Mouse (Mus musculus): ENCODE measurements around the gene Mlec.

Gene Mlec

DNA sequence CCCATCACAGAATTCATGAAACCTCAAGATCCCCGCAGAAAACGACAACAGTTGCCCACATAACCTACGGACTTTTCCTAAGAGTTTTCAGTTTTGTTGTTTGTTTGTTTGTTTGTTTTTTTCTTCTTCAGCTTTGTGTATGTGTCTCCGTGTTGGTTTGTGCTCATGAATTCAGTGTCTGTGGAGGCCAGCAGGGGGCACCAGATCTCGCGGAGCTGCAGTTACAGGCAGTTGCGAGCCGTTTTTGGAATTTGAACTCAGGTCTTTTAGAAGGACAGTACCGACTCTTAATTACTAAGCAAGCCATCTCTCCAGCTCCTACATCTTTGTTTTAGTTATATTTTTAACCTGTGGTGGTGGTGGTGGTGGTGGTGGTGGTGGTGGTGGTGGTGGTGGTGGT is 7.4 kb upstream of the Mlec start:
- TF ChIP-seq GATA4 (IDR thresholded peaks at IDR 0.05; ENCODE audit: insufficient replicate concordance, low read length): no peak

GRCm38 (mm10) chr5:115163563-115163962 is 5.6 kb upstream of the Mlec start:
- no peak for TF ChIP-seq GATA4 (IDR thresholded peaks at IDR 0.05; ENCODE audit: insufficient replicate concordance, low read length)

DNA sequence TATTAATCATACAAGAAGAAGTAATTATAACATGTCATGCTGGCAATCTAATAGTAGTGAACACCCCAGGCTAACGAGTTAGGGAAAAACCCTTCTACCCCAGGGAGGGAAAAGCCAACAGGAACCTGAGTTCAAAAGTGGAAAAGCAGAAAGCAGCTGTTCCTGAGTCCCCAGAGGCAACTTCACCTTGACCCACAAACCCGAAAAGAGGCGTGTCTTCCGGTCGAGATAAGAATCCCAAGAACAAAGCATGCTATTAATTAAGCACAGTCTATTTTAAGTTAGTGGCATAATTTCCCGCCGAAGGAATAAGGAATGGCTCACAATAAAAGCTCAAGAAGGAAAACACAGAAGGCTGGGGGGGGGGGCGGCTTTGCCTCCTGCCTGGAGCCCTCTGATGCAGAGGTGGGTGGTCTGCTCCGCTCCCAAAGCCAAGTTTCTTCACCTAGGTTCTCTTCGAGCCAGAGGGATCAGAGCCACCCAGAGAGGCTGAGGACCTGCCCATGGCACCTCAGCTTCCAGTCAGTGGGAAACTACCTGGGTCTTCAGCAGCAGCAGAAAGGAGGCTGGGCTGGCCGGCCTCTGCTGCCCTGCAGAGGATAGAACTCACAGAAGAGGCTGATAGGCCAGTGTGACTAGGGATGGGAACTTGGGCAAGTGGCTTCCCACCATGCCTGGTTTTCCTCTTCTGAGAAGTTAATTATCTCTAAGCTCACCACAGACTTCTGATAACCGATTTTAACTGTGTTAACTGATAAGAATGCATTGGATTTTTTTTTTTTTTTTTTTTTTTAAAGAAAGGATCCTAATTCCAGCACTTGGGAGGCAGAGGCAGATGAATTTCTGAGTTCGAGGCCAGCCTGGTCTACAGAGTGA is 3.3 kb upstream of the Mlec start:
- no peak for TF ChIP-seq GATA4 (IDR thresholded peaks at IDR 0.05; ENCODE audit: insufficient replicate concordance, low read length)

GRCm38 (mm10) chr5:115160655-115161054 is 2.7 kb upstream of the Mlec start:
- TF ChIP-seq GATA4 (IDR thresholded peaks at IDR 0.05; ENCODE audit: insufficient replicate concordance, low read length): no peak

- TF ChIP-seq GATA4 (IDR thresholded peaks at IDR 0.05; ENCODE audit: insufficient replicate concordance, low read length): no peak
Measured at GRCm38 (mm10) chr5:115159165-115159564, 1.2 kb upstream of the Mlec start.

DNA sequence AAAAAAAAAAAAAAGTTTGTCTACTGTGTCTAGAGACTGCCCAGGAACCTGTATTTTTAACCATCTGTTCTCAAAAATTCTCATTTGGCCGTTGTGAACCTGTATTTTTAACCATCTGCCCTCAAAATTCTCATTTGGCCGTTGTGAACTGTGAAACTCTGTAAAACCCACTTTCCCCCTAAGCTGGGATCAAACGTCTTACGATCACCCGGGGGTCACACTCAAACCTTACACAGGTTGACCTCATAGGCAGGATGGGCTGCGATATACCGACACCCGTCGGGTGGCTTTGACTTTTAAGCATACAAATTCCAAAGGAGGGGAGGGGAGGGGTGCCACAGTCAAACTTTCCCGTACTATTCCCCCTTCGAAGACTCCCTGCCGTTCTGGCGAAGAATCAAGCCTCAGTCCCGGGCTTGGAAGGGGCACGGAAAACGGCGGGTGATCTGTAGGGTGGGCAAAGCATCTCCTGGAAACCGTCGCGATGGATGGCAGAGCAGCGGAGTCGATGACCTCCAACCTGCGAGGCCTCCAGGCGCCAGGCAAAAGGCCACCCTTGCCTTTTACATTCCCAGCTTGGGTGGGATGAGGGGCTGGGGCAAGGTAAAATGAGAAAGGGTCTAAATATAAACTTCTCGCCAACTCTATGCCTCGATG is 918 bp downstream of the Mlec start:
- TF ChIP-seq GATA4 (IDR thresholded peaks at IDR 0.05; ENCODE audit: insufficient replicate concordance, low read length): no peak

DNA sequence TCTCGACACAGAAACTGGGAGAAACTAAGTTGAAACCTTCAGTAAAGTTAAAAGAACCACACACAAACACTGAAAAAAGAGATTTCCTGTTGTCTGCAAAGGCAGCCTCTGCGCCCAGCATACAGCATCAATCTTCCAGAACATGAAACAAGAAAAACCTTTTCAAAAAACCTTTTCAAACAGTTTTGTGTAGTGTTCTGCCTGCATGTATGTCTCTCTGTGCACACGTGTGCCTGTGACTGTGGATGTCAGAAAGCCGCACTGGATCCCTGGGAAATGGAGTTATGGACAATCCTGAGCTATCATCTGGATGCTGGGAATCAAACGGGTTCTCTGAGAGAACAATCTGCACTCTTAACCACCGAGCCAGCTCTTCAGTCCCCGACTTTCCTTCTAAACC is 1.6 kb downstream of the Mlec start:
- TF ChIP-seq GATA4 (IDR thresholded peaks at IDR 0.05; ENCODE audit: insufficient replicate concordance, low read length): no peak

- TF ChIP-seq GATA4 (IDR thresholded peaks at IDR 0.05; ENCODE audit: insufficient replicate concordance, low read length): no peak
Measured at GRCm38 (mm10) chr5:115155831-115156230, 2.1 kb downstream of the Mlec start.

DNA sequence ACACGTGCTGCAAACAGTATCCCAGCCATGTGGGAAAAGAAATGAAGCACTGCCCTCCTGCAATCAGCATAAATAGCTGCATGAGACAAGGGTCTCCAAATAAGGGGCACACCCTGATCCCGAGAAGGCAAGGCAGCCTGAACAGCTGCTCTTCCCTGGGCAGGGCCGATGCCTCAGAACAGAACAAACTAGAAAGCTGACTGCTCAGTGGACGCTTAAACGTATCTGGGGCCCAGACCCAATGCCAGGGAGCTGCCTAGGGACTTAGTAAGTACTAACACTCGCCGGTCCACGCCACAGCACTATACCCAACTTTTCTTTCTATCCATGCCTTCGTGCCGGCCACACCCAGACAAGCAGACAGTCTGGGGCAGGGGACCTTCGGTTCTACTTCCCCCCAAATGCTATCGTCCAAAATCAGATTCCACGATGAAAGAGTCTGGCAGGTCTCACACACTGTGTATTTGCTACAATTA is 2.8 kb downstream of the Mlec start:
- TF ChIP-seq GATA4 (IDR thresholded peaks at IDR 0.05; ENCODE audit: insufficient replicate concordance, low read length): no peak

- no peak for TF ChIP-seq GATA4 (IDR thresholded peaks at IDR 0.05; ENCODE audit: insufficient replicate concordance, low read length)
Measured at GRCm38 (mm10) chr5:115152132-115152956, 5.6 kb downstream of the Mlec start.

GRCm38 (mm10) chr5:115151457-115151856 is 6.5 kb downstream of the Mlec start:
- TF ChIP-seq GATA4 (IDR thresholded peaks at IDR 0.05; ENCODE audit: insufficient replicate concordance, low read length): no peak

DNA sequence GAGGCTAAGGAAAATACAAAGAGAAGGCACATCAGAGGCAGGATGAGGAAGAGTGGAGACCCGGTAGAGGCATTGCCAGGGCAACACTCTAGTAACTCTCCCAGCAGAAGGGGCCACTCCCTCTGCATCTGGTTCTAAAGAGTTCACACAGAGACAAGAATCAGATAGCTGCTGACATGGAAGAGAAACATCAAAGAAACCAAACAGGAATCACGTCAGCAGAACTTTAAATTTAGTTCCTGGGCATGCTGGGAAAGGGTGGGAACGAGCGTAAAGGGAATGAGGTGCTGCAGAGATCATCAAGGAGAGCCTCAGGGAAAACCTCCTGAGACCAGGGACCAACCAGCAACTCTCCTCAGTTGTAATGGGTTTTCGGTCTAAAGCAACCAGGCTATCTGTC is 7.0 kb downstream of the Mlec start:
- TF ChIP-seq GATA4 (IDR thresholded peaks at IDR 0.05; ENCODE audit: insufficient replicate concordance, low read length): no peak

DNA sequence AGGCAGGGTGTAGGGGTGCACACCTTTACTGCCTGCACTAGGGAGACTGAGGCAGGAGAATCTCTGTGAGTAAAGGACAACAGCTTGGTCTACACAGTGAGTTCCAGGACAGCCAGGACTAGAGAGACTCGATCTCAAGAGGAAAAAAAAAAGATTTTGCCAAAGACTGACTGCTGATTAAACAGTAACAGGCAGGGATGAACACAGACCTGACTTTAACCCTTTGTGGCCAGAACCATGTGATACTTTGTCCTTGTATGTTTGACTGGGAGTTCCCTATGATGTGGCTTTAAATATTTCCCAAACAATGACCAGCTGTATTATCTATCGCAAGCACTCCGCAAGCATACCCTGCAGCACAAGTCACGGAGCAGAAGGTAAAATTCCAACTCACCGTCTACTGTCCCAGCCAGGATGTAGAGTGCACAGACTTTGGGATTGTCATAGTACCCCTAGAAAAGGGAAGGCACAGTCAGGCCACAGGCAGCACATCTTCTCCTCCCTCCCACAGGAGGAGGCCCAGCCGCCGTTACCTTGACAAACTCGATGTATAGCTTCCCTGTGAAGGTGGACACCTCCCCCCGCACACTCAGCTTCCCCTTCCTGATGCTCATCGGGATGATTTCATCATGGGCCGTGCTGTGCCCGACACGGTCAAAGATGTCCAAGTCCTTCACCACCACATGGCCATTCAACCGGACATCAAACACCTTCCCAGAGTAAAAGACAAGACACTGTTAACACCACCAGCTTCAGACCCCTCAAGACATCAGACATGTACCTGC is 8.1 kb downstream of the Mlec start:
- no peak for TF ChIP-seq GATA4 (IDR thresholded peaks at IDR 0.05; ENCODE audit: insufficient replicate concordance, low read length)

GRCm38 (mm10) chr5:115148378-115148777 is 9.6 kb downstream of the Mlec start:
- no peak for TF ChIP-seq GATA4 (IDR thresholded peaks at IDR 0.05; ENCODE audit: insufficient replicate concordance, low read length)

DNA sequence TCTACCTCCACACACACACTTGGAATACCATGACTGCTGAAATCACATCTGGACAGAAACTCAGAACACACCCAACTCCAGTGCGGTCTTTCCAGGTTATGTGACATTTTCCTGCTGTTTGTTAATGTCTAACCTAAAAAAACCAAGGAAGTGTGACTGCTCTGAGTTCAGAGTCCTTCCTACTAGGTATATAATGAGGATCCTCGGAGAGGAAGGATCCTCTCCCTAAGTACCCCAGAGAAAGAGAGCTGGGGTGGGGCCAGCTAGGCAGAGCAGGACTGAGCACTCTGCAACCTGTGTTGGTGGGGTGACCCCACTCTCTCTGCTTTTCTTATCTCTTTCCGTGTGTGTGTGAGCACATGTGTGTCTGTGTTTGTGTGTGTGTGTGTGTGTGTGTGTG is 10.6 kb downstream of the Mlec start:
- TF ChIP-seq GATA4 (IDR thresholded peaks at IDR 0.05; ENCODE audit: insufficient replicate concordance, low read length): no peak

Data from liver, adult (tissue).